Mouse (Mus musculus) liver, adult 2 months (tissue): ENCODE measurements around the gene Susd2.

ENCODE experiments used
- CTCF ChIP-seq: fragments of 200-500 bp; IDR thresholded peaks from 2 replicates; pipeline ENCODE4 v1.5.1; 2011; ENCODE audit warnings: low read depth, low read length, control low read depth
- POLR2A ChIP-seq: fragments of 200-500 bp; IDR thresholded peaks from 2 replicates; pipeline ENCODE4 v1.6.1; 2011; ENCODE audit warnings: low read length, control low read depth; ENCODE audit not compliant: insufficient read depth; ENCODE audit errors: extremely low read depth

DNA sequence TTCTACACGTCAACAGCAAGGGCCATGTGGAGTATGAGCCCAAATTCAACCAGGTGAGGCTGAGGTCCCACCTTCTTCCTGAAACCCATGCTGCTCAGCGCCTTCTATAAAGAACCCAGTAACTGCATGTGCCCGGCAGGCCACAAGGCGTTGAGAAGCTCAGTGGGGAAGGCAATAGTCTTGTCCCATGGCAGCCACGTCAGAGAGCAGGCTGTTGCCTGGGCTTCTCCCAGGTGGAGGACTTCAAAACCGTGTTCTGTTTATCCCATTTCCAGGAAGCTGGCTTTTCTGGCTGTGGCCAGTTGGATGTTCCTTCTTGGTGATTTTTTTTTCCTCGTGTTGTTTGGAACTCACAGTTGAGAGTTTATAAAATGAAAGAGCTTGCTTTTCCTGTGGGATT, 33.3 kb downstream of the Susd2 start:
- TF ChIP-seq POLR2A: no peak
- no peak for TF ChIP-seq CTCF
